Mouse (Mus musculus) heart, postnatal 0 days (tissue): ENCODE measurements around the gene Aurkaip1.

Source experiments
- CTCF ChIP-seq: IDR thresholded peaks from 2 replicates; pipeline ENCODE4 v1.5.1; 2016; ENCODE audit warnings: antibody characterized with exemption, control low read depth, low read depth
- EP300 ChIP-seq: IDR thresholded peaks from 2 replicates; pipeline ENCODE4 v1.6.1; 2016; ENCODE audit warnings: antibody characterized with exemption, low read depth

- TF ChIP-seq CTCF (no peak), EP300 (no peak)
Measured at GRCm38 (mm10) chr4:155840076-155841002, 9.3 kb downstream of the Aurkaip1 start.
